Mouse (Mus musculus): ENCODE data around the gene Phactr1. TPM values are rescaled to one million over a fixed set of nuclear protein-coding genes. Genes with fewer than 3 reads are reported as not detected.

The Phactr1 gene
- polyA plus RNA-seq, 1 experiment from 2014 or later = 0.72 TPM

- Histone ChIP-seq H3K9me3 (ENCODE audit: low read length) (no peaks in the 10 kb centered on the region), H3K4me1 (ENCODE audit: insufficient read depth) (no peaks in the 10 kb centered on the region), H3K9ac (replicated peaks) (no peak overlapping the region), H3K36me3 (replicated peaks; ENCODE audit: insufficient read depth, low read length) (no peaks in the 10 kb centered on the region), H3K4me2 (ENCODE audit: low read depth, low read length) (no peak overlapping the region), H3K4me3 (ENCODE audit: low read depth, low read length) (no peak overlapping the region), H3K27ac (ENCODE audit: low read depth) (no peak overlapping the region), H3K27me3 (ENCODE audit: insufficient read depth, low read length) (no peaks in the 10 kb centered on the region)
- DNase-seq (no peak), ATAC-seq (no peak)
- TF ChIP-seq EP300 (IDR thresholded peaks at IDR 0.05; ENCODE audit: low read depth) = no peak
- no peak for TF ChIP-seq CTCF (IDR thresholded peaks at IDR 0.05; ENCODE audit: low read depth)
- 80% methylated on average over 10 of the region's 10 CpGs for WGBS (ENCODE audit: insufficient replicate concordance)
These were observed 268.4 kb downstream of the Phactr1 start for GRCm38 (mm10) chr13:42948717-42949265.

- DNase-seq = no peak
- Histone ChIP-seq H3K4me3 (ENCODE audit: low read depth, low read length) (no peak overlapping the region), H3K4me1 (ENCODE audit: insufficient read depth) (no peaks in the 10 kb centered on the region), H3K27ac (ENCODE audit: low read depth) (no peak overlapping the region), H3K4me2 (ENCODE audit: low read depth, low read length) (no peak overlapping the region), H3K9me3 (ENCODE audit: low read length) (no peaks in the 10 kb centered on the region), H3K36me3 (replicated peaks; ENCODE audit: insufficient read depth, low read length) (no peaks in the 10 kb centered on the region), H3K27me3 (ENCODE audit: insufficient read depth, low read length) (no peaks in the 10 kb centered on the region), H3K9ac (replicated peaks) (no peak overlapping the region)
- 74% methylated on average over 5 of the region's 5 CpGs for WGBS (ENCODE audit: insufficient replicate concordance)
- ATAC-seq = no peak
- TF ChIP-seq EP300 (IDR thresholded peaks at IDR 0.05; ENCODE audit: low read depth) (no peak), CTCF (IDR thresholded peaks at IDR 0.05; ENCODE audit: low read depth) (no peak)
These were observed 268.9 kb downstream of the Phactr1 start for GRCm38 (mm10) chr13:42949336-42949735.

- no peaks in the 10 kb centered on the region for H3K27me3 ChIP-seq (ENCODE audit: insufficient read depth, low read length)
- no peak overlapping the region for H3K4me2 ChIP-seq (ENCODE audit: low read depth, low read length)
- no peak overlapping the region for H3K4me3 ChIP-seq (ENCODE audit: low read depth, low read length)
- no peak overlapping the region for H3K9ac ChIP-seq (replicated peaks)
- TF ChIP-seq CTCF (IDR thresholded peaks at IDR 0.05; ENCODE audit: low read depth) = no peak
- no peak for TF ChIP-seq EP300 (IDR thresholded peaks at IDR 0.05; ENCODE audit: low read depth)
- no peaks in the 10 kb centered on the region for H3K4me1 ChIP-seq (ENCODE audit: insufficient read depth)
- WGBS (ENCODE audit: insufficient replicate concordance) = 79% methylated on average over 3 of the region's 3 CpGs
- no peaks in the 10 kb centered on the region for H3K9me3 ChIP-seq (ENCODE audit: low read length)
- no peaks in the 10 kb centered on the region for H3K36me3 ChIP-seq (replicated peaks; ENCODE audit: insufficient read depth, low read length)
- DNase-seq = no peak
- no peak overlapping the region for H3K27ac ChIP-seq (ENCODE audit: low read depth)
- no peak for ATAC-seq
These were observed 269.6 kb downstream of the Phactr1 start for GRCm38 (mm10) chr13:42950056-42950455.

GRCm38 (mm10) chr13:42952037-42952721 lies 271.8 kb downstream of the Phactr1 start:
- no peak overlapping the region for H3K27ac ChIP-seq (ENCODE audit: low read depth)
- no peak for DNase-seq
- TF ChIP-seq CTCF (IDR thresholded peaks at IDR 0.05; ENCODE audit: low read depth) = no peak
- no peaks in the 10 kb centered on the region for H3K27me3 ChIP-seq (ENCODE audit: insufficient read depth, low read length)
- ATAC-seq = no peak
- no peaks in the 10 kb centered on the region for H3K9me3 ChIP-seq (ENCODE audit: low read length)
- no peak overlapping the region for H3K9ac ChIP-seq (replicated peaks)
- H3K36me3 ChIP-seq (replicated peaks; ENCODE audit: insufficient read depth, low read length) = no peaks in the 10 kb centered on the region
- H3K4me1 ChIP-seq (ENCODE audit: insufficient read depth) = no peaks in the 10 kb centered on the region
- no peak overlapping the region for H3K4me2 ChIP-seq (ENCODE audit: low read depth, low read length)
- H3K4me3 ChIP-seq (ENCODE audit: low read depth, low read length) = no peak overlapping the region
- 73% methylated on average over 15 of the region's 15 CpGs for WGBS (ENCODE audit: insufficient replicate concordance)

- 85% methylated on average over 6 of the region's 6 CpGs for WGBS (ENCODE audit: insufficient replicate concordance)
These were observed 272.6 kb downstream of the Phactr1 start for GRCm38 (mm10) chr13:42953071-42953470.

GRCm38 (mm10) chr13:42954116-42954515 lies 273.7 kb downstream of the Phactr1 start:
- DNase-seq = no peak
- no peak overlapping the region for H3K4me2 ChIP-seq (ENCODE audit: low read depth, low read length)
- WGBS (ENCODE audit: insufficient replicate concordance) = 59% methylated on average over 5 of the region's 5 CpGs
- no peaks in the 10 kb centered on the region for H3K27me3 ChIP-seq (ENCODE audit: insufficient read depth, low read length)
- no peak for TF ChIP-seq CTCF (IDR thresholded peaks at IDR 0.05; ENCODE audit: low read depth)
- H3K4me3 ChIP-seq (ENCODE audit: low read depth, low read length) = no peak overlapping the region
- no peak for ATAC-seq
- H3K36me3 ChIP-seq (replicated peaks; ENCODE audit: insufficient read depth, low read length) = no peaks in the 10 kb centered on the region
- H3K9me3 ChIP-seq (ENCODE audit: low read length) = no peaks in the 10 kb centered on the region
- no peaks in the 10 kb centered on the region for H3K4me1 ChIP-seq (ENCODE audit: insufficient read depth)
- H3K9ac ChIP-seq (replicated peaks) = no peak overlapping the region
- no peak overlapping the region for H3K27ac ChIP-seq (ENCODE audit: low read depth)

More at GRCm38 (mm10) chr13:42953071-42953470, 272.6 kb downstream of the Phactr1 start:
- H3K9me3 ChIP-seq (ENCODE audit: low read length) = no peaks in the 10 kb centered on the region
- no peak overlapping the region for H3K4me2 ChIP-seq (ENCODE audit: low read depth, low read length)
- no peak for TF ChIP-seq EP300 (IDR thresholded peaks at IDR 0.05; ENCODE audit: low read depth)
- no peak for TF ChIP-seq CTCF (IDR thresholded peaks at IDR 0.05; ENCODE audit: low read depth)
- no peak overlapping the region for H3K9ac ChIP-seq (replicated peaks)
- H3K4me3 ChIP-seq (ENCODE audit: low read depth, low read length) = no peak overlapping the region
- ATAC-seq (no peak), DNase-seq (no peak)
- no peak overlapping the region for H3K27ac ChIP-seq (ENCODE audit: low read depth)
- no peaks in the 10 kb centered on the region for H3K27me3 ChIP-seq (ENCODE audit: insufficient read depth, low read length)
- H3K36me3 ChIP-seq (replicated peaks; ENCODE audit: insufficient read depth, low read length) = no peaks in the 10 kb centered on the region
- H3K4me1 ChIP-seq (ENCODE audit: insufficient read depth) = no peaks in the 10 kb centered on the region
